Mouse (Mus musculus): ENCODE measurements at regions not wholly inside any gene's neighbourhood (a gene's known extent, or its start where the extent isn't known, plus 50 kb on each side); places are given as distances from the start of the nearest gene placed in this dataset.

DNA sequence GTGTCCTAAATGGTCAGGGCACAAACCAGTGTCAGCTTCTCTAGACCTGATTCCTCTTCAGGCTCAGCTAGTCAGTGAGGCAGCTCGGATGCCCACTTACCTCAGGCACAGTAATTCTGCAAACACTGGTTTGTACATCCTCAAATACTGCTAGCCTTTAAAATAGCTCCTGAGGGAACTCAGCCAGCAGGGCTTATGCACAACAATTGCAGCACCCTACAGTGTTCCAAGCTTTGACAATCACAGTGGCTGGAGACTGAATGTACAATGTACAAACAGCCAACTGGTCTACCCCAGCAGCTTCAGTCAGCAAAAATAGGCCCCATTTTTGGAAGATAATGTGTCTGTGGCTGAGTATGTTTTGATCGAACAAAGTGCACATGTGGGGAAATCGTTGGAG, 129.6 kb downstream of the Rap2a start:
- Histone ChIP-seq H3K9ac (no peak overlapping the region), H3K27me3 (no peaks in the 10 kb centered on the region), H3K36me3 (no peaks in the 10 kb centered on the region), H3K4me3 (no peak overlapping the region), H3K9me3 (no peaks in the 10 kb centered on the region), H3K4me1 (replicated peaks) (no peaks in the 10 kb centered on the region), H3K4me2 (no peak overlapping the region), H3K27ac (replicated peaks) (no peak overlapping the region)
- no peak for ATAC-seq (ENCODE audit: low FRiP score, low read depth)
- WGBS, result 90% methylated on average over 3 of the region's 3 CpGs

DNA sequence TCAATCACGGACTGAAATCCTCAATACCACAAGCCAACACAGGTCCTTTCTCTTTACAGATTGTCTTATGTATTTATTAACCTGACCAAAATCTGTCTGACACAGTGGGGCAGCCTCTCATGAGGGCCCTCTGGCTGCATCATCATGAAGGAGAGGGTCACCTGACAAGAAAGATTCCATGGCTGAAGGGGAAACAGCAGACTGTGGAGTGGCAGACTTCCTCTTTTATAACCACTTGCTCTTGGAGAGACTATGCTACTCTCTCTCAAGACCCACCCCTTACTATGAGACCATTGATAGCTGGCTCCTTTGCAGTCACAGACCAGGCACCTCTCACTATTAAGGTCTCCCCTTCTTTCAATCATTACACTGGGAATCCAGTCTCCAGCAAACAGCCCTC, 133.1 kb downstream of the Rap2a start:
- Histone ChIP-seq H3K4me1 (replicated peaks) (no peaks in the 10 kb centered on the region), H3K27me3 (no peaks in the 10 kb centered on the region), H3K36me3 (no peaks in the 10 kb centered on the region), H3K9me3 (no peaks in the 10 kb centered on the region), H3K4me2 (no peak overlapping the region), H3K9ac (no peak overlapping the region), H3K27ac (replicated peaks) (no peak overlapping the region), H3K4me3 (no peak overlapping the region)
- ATAC-seq (ENCODE audit: low FRiP score, low read depth), result no peak
- WGBS, result 91% methylated on average over 1 of the region's 1 CpGs

DNA sequence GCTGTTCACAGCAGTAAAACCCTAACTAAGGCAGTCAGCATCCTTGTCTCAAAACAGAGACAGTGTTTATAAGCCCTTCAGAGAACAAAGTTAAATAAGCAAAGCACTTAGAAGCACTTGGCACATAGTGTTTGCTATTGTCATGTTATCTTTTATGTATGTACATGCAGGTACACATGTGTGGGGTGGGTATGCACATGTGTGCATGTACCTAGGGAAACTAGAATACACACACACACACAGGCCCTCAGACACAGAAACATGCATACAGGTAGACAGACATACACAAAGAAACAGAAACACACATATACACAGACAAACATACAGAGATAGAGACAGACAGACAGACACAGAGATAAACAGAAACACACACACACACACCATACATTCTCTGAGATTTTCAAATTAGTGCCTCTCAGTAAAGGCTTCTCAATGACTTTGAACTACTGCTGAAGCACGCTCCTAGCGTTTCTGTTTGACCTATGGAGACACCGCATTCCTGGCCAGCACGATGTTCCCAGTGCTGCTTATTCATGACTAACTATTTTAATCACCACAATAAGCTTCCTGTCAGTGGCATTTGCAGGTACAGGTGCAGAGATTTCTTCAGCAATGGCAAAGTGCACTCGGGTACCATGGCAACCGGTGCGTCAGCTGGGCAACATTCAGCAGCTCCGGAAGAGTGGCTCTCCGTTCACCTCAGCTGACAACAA, 148.1 kb downstream of the Rap2a start:
- no peaks in the 10 kb centered on the region for H3K9me3 ChIP-seq
- no peaks in the 10 kb centered on the region for H3K27me3 ChIP-seq
- no peak overlapping the region for H3K4me3 ChIP-seq
- H3K4me2 ChIP-seq, result no peak overlapping the region
- H3K27ac ChIP-seq (replicated peaks), result peak overlapping the region; percentile 69
- H3K36me3 ChIP-seq, result no peaks in the 10 kb centered on the region
- ATAC-seq (ENCODE audit: low FRiP score, low read depth), result peak; percentile 79; the same call in 1 of the 2 replicates
- WGBS, result 57% methylated on average over 9 of the region's 9 CpGs
- H3K9ac ChIP-seq, result no peak overlapping the region
- no peaks in the 10 kb centered on the region; the same call in 1 of the 2 replicates for H3K4me1 ChIP-seq (replicated peaks)

DNA sequence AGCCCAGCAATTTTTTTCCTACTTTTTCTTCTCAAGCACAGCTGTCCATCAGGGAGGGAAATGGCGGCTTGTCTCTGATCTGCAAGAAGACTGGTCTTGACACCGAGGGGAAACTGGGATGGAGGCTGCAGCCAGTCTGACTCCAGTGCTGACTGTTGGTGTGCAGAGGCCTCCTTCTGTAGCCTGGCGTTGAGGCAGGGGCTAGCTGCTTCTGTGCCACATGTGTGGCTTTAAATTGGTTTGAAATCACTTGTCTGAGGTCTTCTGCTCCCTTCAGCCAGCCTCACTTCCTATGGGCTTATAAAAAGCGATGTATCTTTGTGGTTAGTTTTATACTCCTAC, 148.7 kb downstream of the Rap2a start:
- Histone ChIP-seq H3K4me1 (replicated peaks) (no peaks in the 10 kb centered on the region; the same call in 1 of the 2 replicates), H3K27ac (replicated peaks) (peak overlapping the region; percentile 69), H3K9me3 (no peaks in the 10 kb centered on the region), H3K4me3 (no peak overlapping the region), H3K9ac (no peak overlapping the region), H3K4me2 (no peak overlapping the region), H3K36me3 (no peaks in the 10 kb centered on the region), H3K27me3 (no peaks in the 10 kb centered on the region)
- ATAC-seq (ENCODE audit: low FRiP score, low read depth), result 0 out of 2 replicates have a peak, but pooled peaks have one; percentile 15
- WGBS, result 68% methylated on average over 4 of the region's 4 CpGs

DNA sequence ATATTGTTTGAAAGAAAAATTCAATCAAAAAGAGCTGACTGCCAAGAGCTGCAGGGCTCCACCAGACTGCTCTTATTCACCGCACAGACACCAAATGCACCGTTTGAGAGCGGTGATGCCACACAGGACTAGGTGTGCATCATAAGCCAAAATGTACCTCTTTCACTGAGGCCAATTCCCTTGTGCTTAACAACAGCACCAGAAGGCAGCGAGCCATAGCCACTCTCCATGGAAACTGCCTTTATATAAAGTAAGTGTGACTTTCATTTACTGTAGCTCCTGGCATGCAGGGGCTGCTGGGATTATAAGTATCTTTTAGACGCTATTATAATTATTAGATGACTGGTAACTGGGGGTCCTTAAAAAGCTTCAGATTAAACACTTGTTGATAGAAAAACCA, 154.5 kb downstream of the Rap2a start:
- Histone ChIP-seq H3K4me3 (no peak overlapping the region), H3K4me1 (replicated peaks) (no peaks in the 10 kb centered on the region), H3K9ac (no peak overlapping the region), H3K27ac (replicated peaks) (no peak overlapping the region), H3K9me3 (no peaks in the 10 kb centered on the region), H3K27me3 (no peaks in the 10 kb centered on the region), H3K36me3 (no peaks in the 10 kb centered on the region), H3K4me2 (no peak overlapping the region)
- no peak for ATAC-seq (ENCODE audit: low FRiP score, low read depth)
- 76% methylated on average over 5 of the region's 5 CpGs for WGBS

DNA sequence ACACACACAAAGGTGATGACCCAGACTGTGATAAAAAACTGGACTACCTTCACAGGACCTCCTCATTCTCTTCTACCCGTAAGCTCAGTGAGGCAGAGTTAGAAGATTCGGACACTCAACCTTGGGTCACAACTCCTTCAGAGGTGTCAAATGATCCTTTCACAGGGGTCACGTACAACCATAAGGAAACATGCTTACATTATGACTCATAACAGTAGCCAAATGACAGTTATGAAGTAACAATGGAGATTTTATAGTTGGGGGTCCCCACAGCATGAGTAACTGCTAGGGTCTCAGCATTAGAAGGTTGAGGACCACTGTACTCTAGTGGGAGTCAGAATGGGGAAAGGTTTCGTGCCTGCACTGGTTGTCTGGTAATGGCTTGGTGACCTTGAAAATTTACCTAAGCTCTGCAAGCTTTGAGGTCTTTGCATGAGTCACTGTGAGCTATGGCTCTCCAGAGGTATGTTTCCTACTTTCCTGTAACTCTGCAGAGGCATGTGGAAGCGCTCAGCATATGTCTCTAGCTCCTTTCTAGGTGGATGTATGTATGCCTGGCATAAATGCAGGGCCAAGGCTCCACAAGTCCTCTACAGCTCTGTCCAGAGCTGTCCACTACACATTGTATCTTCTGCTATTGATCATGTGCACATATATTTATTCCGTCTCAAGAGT, 158.6 kb downstream of the Rap2a start:
- Histone ChIP-seq H3K27me3 (no peaks in the 10 kb centered on the region), H3K9me3 (no peaks in the 10 kb centered on the region), H3K4me1 (replicated peaks) (no peaks in the 10 kb centered on the region), H3K36me3 (no peaks in the 10 kb centered on the region), H3K4me3 (no peak overlapping the region), H3K27ac (replicated peaks) (no peak overlapping the region), H3K4me2 (no peak overlapping the region), H3K9ac (no peak overlapping the region)
- no peak for ATAC-seq (ENCODE audit: low FRiP score, low read depth)
- 90% methylated on average over 6 of the region's 6 CpGs for WGBS

DNA sequence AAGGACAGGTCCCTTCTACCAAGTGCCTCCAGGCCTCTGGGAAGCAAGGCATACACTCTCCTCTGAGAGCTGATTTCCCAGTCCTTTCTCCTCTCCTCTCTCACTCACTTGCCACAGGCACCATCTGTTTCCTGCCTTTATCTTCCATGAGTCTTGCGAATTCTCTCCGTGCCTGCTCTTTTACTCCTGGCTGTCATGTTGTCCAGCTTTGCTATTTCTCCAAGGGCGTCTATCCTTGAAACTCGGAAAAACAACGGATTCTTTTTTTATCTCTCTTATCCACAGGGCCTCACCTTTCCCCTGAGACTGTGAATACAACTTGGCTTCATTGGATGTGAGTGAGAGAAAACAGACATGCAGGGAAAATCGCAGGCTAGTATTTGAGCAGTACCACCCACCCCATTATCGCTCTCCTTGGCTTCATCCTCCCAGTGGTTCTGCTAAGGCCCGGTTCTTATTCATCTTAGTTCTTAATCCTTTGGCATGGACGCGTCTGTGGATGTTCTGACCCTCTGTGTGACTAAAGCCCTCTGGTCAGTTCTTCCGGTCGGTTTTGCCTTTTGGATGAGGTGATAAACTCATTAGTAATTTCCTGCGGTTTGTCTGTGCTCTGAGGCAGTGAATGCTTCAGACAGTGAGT, 159.4 kb downstream of the Rap2a start:
- ATAC-seq (ENCODE audit: low FRiP score, low read depth), result no peak
- H3K4me1 ChIP-seq (replicated peaks), result no peaks in the 10 kb centered on the region
- no peaks in the 10 kb centered on the region for H3K36me3 ChIP-seq
- H3K4me3 ChIP-seq, result no peak overlapping the region
- H3K27ac ChIP-seq (replicated peaks), result no peak overlapping the region
- no peak overlapping the region for H3K9ac ChIP-seq
- no peak overlapping the region for H3K4me2 ChIP-seq
- WGBS, result 80% methylated on average over 13 of the region's 13 CpGs
- no peaks in the 10 kb centered on the region for H3K27me3 ChIP-seq
- H3K9me3 ChIP-seq, result no peaks in the 10 kb centered on the region

DNA sequence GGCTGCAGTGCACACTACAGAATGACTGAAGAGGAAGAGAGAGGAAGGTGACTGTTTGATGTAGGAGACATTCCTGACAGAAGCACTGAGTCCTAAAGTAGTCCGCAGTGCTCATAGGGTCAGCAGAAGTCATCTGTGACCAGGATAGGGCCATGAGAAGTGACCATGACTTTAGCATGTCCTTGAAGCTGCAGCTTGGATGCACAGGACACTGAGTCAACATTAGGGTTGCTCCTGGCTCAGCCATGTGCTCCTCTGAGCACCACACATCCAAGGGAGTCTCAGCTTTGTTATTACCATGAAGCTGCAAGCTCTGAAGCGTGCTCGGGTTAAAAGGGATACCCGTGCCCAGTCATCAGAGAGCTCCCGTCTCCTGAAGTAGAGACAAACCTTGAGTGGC, 164.3 kb downstream of the Rap2a start:
- H3K27me3 ChIP-seq, result no peaks in the 10 kb centered on the region
- H3K4me1 ChIP-seq (replicated peaks), result no peaks in the 10 kb centered on the region
- H3K4me2 ChIP-seq, result no peak overlapping the region
- no peak for ATAC-seq (ENCODE audit: low FRiP score, low read depth)
- H3K27ac ChIP-seq (replicated peaks), result no peak overlapping the region
- no peaks in the 10 kb centered on the region for H3K36me3 ChIP-seq
- no peaks in the 10 kb centered on the region for H3K9me3 ChIP-seq
- H3K9ac ChIP-seq, result no peak overlapping the region
- WGBS, result 91% methylated on average over 5 of the region's 5 CpGs
- no peak overlapping the region for H3K4me3 ChIP-seq

DNA sequence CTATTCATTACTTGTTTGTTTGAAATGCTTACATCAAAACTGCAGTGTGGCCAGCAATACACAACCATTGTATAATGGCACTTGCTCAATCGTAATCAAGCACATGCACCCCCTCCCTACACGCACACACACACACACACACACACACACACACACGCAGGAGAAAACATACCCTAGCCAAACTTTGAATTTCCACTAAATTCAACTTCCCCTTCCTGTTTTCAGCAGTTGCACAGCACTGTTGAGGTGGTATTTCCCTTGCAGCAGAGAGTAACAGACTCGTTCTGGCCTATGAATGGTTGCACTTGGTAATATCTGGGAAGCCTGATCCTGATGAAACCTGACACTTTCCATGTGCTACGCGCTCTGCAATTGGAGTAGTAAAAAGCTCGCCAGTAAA, 173.8 kb downstream of the Rap2a start:
- Histone ChIP-seq H3K9me3 (no peaks in the 10 kb centered on the region), H3K27me3 (no peaks in the 10 kb centered on the region), H3K9ac (no peak overlapping the region), H3K27ac (replicated peaks) (no peak overlapping the region), H3K36me3 (no peaks in the 10 kb centered on the region), H3K4me1 (replicated peaks) (no peaks in the 10 kb centered on the region), H3K4me2 (no peak overlapping the region), H3K4me3 (no peak overlapping the region)
- 88% methylated on average over 7 of the region's 7 CpGs for WGBS
- no peak for ATAC-seq (ENCODE audit: low FRiP score, low read depth)

DNA sequence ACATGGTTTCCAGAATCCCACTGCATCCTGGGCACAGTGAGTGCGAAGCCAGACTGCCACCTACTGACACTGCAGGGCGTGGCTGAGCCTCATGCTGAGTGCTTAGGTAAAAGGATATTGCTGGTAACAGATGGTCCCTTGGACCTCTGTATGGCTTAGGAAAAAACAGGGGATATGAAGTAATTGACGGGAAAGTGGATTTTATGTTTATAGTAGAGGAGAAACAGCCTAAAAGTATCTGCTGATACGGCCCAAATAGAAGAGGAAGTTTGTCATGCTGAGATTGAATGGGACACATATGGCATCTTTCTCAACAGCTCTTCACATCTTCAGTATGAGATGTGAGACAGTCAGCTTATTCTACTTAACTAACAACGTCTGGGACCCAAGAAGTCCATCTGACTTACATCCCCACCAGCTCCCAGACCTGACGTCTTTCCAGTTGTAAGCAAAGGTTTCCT, 182.1 kb downstream of the Rap2a start:
- ATAC-seq (ENCODE audit: low FRiP score, low read depth), result no peak
- Histone ChIP-seq H3K36me3 (no peaks in the 10 kb centered on the region), H3K9ac (no peak overlapping the region), H3K4me1 (replicated peaks) (no peaks in the 10 kb centered on the region), H3K27ac (replicated peaks) (no peak overlapping the region), H3K27me3 (no peaks in the 10 kb centered on the region), H3K4me2 (no peak overlapping the region), H3K4me3 (no peak overlapping the region), H3K9me3 (no peaks in the 10 kb centered on the region)
- 72% methylated on average over 6 of the region's 6 CpGs for WGBS

DNA sequence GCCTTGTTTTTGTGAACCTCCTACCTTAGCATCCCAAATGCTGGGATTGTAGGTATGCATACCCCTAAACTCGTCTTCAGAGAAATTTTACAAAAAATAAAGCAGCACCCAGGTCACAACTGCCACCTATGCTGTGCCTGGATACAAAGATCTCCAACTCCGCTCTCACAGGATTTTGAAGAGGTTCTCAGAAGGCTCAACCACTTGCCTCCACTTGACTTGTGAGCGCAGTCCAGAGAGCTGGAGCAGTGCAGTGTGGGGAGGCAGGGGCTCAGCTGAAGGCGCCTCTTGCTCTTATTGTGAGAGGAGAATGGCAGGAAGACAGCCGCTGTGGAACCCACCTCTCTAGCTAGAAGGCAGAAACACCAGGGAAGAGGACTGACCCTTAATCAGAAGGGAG, 182.9 kb downstream of the Rap2a start:
- 86% methylated on average over 5 of the region's 5 CpGs for WGBS
- no peaks in the 10 kb centered on the region for H3K27me3 ChIP-seq
- H3K9me3 ChIP-seq, result no peaks in the 10 kb centered on the region
- no peak for ATAC-seq (ENCODE audit: low FRiP score, low read depth)
- no peak overlapping the region for H3K27ac ChIP-seq (replicated peaks)
- no peak overlapping the region for H3K9ac ChIP-seq
- no peak overlapping the region for H3K4me3 ChIP-seq
- no peak overlapping the region for H3K4me2 ChIP-seq
- H3K4me1 ChIP-seq (replicated peaks), result no peaks in the 10 kb centered on the region
- no peaks in the 10 kb centered on the region for H3K36me3 ChIP-seq

DNA sequence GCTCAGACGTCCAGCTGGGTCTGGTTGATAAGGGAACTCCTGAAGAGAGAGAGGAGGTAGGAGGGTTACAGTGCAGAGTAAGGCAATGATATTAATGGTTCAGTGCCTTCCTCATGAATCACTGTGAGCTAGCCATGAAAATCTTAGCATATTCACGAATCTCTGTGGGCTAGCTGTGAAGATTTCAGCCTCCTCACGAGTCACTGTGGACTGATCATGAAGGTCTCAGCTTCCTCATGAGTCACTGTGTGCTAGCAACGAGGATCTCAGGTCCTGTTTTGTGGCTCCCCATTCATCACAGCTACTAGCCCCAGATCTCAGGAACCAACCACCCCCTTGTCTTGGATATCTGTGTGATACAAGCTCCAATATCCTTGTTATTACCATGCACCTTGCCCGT, 191.4 kb downstream of the Rap2a start:
- no peaks in the 10 kb centered on the region for H3K36me3 ChIP-seq
- H3K4me2 ChIP-seq, result no peak overlapping the region
- WGBS, result 79% methylated on average over 5 of the region's 5 CpGs
- H3K4me1 ChIP-seq (replicated peaks), result no peaks in the 10 kb centered on the region
- no peaks in the 10 kb centered on the region for H3K9me3 ChIP-seq
- H3K27me3 ChIP-seq, result no peaks in the 10 kb centered on the region
- H3K27ac ChIP-seq (replicated peaks), result no peak overlapping the region
- no peak for ATAC-seq (ENCODE audit: low FRiP score, low read depth)
- no peak overlapping the region for H3K9ac ChIP-seq
- H3K4me3 ChIP-seq, result no peak overlapping the region
